Comparison of ENCODE assay signal across 10 mouse cellular contexts in the genomic region with DNA sequence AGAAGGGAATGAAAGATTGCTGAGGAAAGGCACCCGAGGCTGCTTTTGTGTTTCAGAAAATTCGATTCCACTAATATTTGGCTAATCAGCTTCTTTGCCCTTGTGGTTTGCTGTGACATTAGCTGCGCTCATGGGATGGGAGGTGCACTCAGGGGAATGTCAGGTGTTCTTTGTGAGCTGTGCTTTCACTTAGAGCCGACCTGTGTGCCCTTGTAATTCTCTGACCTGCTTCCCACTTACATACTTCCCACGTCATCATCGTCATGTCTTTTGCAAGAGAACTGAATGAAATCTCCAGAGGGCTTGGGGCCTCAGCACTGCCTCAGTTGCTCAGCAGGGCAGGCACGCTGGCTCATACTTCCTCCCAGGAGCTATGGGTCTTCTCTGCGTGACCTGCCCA. TPM values are rescaled to one million over a fixed set of nuclear protein-coding genes. Genes with fewer than 3 reads are reported as not detected.
DNase-seq lines count a peak whose midpoint lies in the region; ATAC-seq lines count a peak whose summit lies in the region.
"Had no signal": no experiment of that assay in that cellular context is flagged by ENCODE, and none has a peak within 500 bp of the region (broad histone marks: within the 10 kb centered on the region; RNA-seq: fewer than 3 reads in every experiment).

No protein-coding gene starts in this region.

- H3K4me2 ChIP-seq in heart, embryonic 14.5 days (ENCODE audit: low read length) = peak overlapping the region; percentile 94
- no peak overlapping the region; the same call in 1 of the 2 replicates for H3K4me2 ChIP-seq in hindbrain, embryonic 11.5 days (replicated peaks; ENCODE audit: low read depth, low read length)

- 44% methylated on average over 8 of the region's 8 CpGs for WGBS in heart, embryonic 14.5 days
- WGBS in hindbrain, embryonic 11.5 days = 73% methylated on average over 8 of the region's 8 CpGs
- 86% methylated on average over 8 of the region's 8 CpGs for WGBS in midbrain, embryonic 10.5 days

- H3K9ac ChIP-seq in heart, embryonic 14.5 days (ENCODE audit: low read length) = peak overlapping the region; percentile 99
- 0 out of 2 replicates have a peak overlapping the region, but pooled peaks have one; percentile 11 for H3K9ac ChIP-seq in hindbrain, embryonic 11.5 days (ENCODE audit: low read depth, low read length)

- peaks cover 47% of the 10 kb centered on the region for H3K36me3 ChIP-seq in heart, embryonic 14.5 days (ENCODE audit: control insufficient read depth, insufficient read depth, low read length)
- H3K36me3 ChIP-seq in hindbrain, embryonic 11.5 days (ENCODE audit: control insufficient read depth, insufficient read depth, low read length) = peaks cover 2% of the 10 kb centered on the region; the same call in 1 of the 2 replicates
- H3K36me3 ChIP-seq in midbrain, embryonic 10.5 days = peaks cover 49% of the 10 kb centered on the region

- peaks cover 23 to 61% of the 10 kb centered on the region in 2 experiments for H3K4me1 ChIP-seq in heart, embryonic 14.5 days (ENCODE audit: control insufficient read depth in 2 of 2, insufficient read depth in 2 of 2, low read length in 2 of 2)
- H3K4me1 ChIP-seq in brown adipose tissue, adult 24 weeks (ENCODE audit: control insufficient read depth, insufficient read depth, insufficient read length, low read length) = peaks cover 9% of the 10 kb centered on the region
- peaks cover 4% of the 10 kb centered on the region; the same call in 1 of the 2 replicates for H3K4me1 ChIP-seq in hindbrain, embryonic 11.5 days (replicated peaks; ENCODE audit: control insufficient read depth, insufficient read depth, low read length)
- peaks cover 42% of the 10 kb centered on the region for H3K4me1 ChIP-seq in midbrain, embryonic 10.5 days

- H3K27me3 ChIP-seq in heart, embryonic 14.5 days (ENCODE audit: control insufficient read depth, insufficient read depth, low read length) = no peaks in the 10 kb centered on the region
- H3K27me3 ChIP-seq in hindbrain, embryonic 11.5 days (ENCODE audit: control insufficient read depth, insufficient read depth, low read length) = no peaks in the 10 kb centered on the region
- H3K27me3 ChIP-seq in midbrain, embryonic 10.5 days (ENCODE audit: low read depth, poor library complexity, severe bottlenecking) = 0 out of 2 replicates have a peak, but pooled peaks cover 9% of the 10 kb centered on the region

- H3K4me3 ChIP-seq in heart, embryonic 14.5 days (ENCODE audit: control insufficient read depth in 1 of 2, insufficient read depth in 1 of 2, low read depth in 1 of 2, low read length in 2 of 2) = peak overlapping the region in 1 of 2 experiments; percentile 95; a peak in 2 of 4 replicates
- H3K4me3 ChIP-seq in brown adipose tissue, adult 24 weeks (ENCODE audit: insufficient read depth, low read depth, low read length) = no peak overlapping the region
- H3K4me3 ChIP-seq in hindbrain, embryonic 11.5 days (ENCODE audit: low read depth, low read length) = no peak overlapping the region
- H3K4me3 ChIP-seq in midbrain, embryonic 10.5 days = peak overlapping the region; percentile 97; the same call in 1 of the 2 replicates

- ATAC-seq in heart, embryonic 14.5 days (ENCODE audit: insufficient number of reproducible peaks, insufficient read depth, low FRiP score, low read depth) = no peak
- no peak for ATAC-seq in hindbrain, embryonic 11.5 days (ENCODE audit: low FRiP score)
- ATAC-seq in monocyte, adult 5-6 weeks (replicated peaks; ENCODE audit: insufficient number of reproducible peaks, low FRiP score, low TSS enrichment, poor library complexity, severe bottlenecking) = no peak

- no peaks in the 10 kb centered on the region for H3K9me3 ChIP-seq in heart, embryonic 14.5 days (ENCODE audit: control insufficient read depth, low read length)
- no peaks in the 10 kb centered on the region for H3K9me3 ChIP-seq in hindbrain, embryonic 11.5 days (ENCODE audit: control insufficient read depth, low read length)
- H3K9me3 ChIP-seq in midbrain, embryonic 10.5 days (replicated peaks) = no peaks in the 10 kb centered on the region

- DNase-seq in heart, adult 18-20 months = no peak
- no peak for DNase-seq in hindbrain, embryonic 11.5 days (ENCODE audit: low spot score)
- DNase-seq in midbrain, embryonic 10.5 days (ENCODE audit: low spot score) = no peak
- no peak for DNase-seq in urinary bladder, adult 18-20 months (ENCODE audit: low spot score in 2 of 2)
- DNase-seq in embryo, embryonic 10.5 days (ENCODE audit: low spot score) = no peak
- DNase-seq: cerebellum, adult 11 months; right cerebral cortex, postnatal 14 days had no signal

- peak overlapping the region; percentile 50 to 62; a peak in 3 of 4 replicates for H3K27ac ChIP-seq in heart, embryonic 14.5 days (replicated peaks in 1 of 2; ENCODE audit: control insufficient read depth in 1 of 2, insufficient read depth in 1 of 2, low read depth in 2 of 2, low read length in 2 of 2)
- peak overlapping the region; percentile 70 for H3K27ac ChIP-seq in brown adipose tissue, adult 24 weeks (replicated peaks; ENCODE audit: low read depth, low read length)
- H3K27ac ChIP-seq in hindbrain, embryonic 11.5 days (ENCODE audit: low read depth, low read length) = no peak overlapping the region
- no peak overlapping the region; the same call in 1 of the 2 replicates for H3K27ac ChIP-seq in midbrain, embryonic 10.5 days (replicated peaks)

RNA-seq across cellular contexts. Expression of a gene that starts 4.0 kb away (rescaled TPM):
- 492 and 510 TPM in 2 replicates for polyA plus RNA-seq in heart, embryonic 14.5 days (2014; fragmentation: Nextera tagmentation; extraction: Ambion mirVana)
- 100 to 1,000 TPM; 371 to 461 TPM for total RNA-seq in heart, adult 18-20 months (2021)
- 98.4 and 102 TPM in 2 replicates for polyA plus RNA-seq in brown adipose tissue, adult 24 weeks (2012; ENCODE audit: insufficient read depth, insufficient read length, missing spikeins)
- 411 and 461 TPM in 2 replicates for polyA plus RNA-seq in hindbrain, embryonic 11.5 days (2014; fragmentation: Nextera tagmentation; extraction: Ambion mirVana)
- 309 and 361 TPM in 2 replicates for polyA plus RNA-seq in midbrain, embryonic 10.5 days (2016; fragmentation: Nextera tagmentation; extraction: Ambion mirVana)
- total RNA-seq in monocyte, adult 5-6 weeks (2017) = 124 to 194 TPM (median 167 TPM) in 3 replicates

RNA-seq across cellular contexts. Expression of a gene that starts 41.4 kb away (rescaled TPM):
- polyA plus RNA-seq in heart, embryonic 14.5 days (2014; fragmentation: Nextera tagmentation; extraction: Ambion mirVana) = 31.5 and 32.3 TPM in 2 replicates
- 100 to 1,000 TPM; 100 to 107 TPM for total RNA-seq in heart, adult 18-20 months (2021)
- polyA plus RNA-seq in brown adipose tissue, adult 24 weeks (2012; ENCODE audit: insufficient read depth, insufficient read length, missing spikeins) = 16.2 and 25.2 TPM in 2 replicates
- polyA plus RNA-seq in hindbrain, embryonic 11.5 days (2014; fragmentation: Nextera tagmentation; extraction: Ambion mirVana) = 12.2 and 12.3 TPM in 2 replicates
- 17.9 and 19.4 TPM in 2 replicates for polyA plus RNA-seq in midbrain, embryonic 10.5 days (2016; fragmentation: Nextera tagmentation; extraction: Ambion mirVana)
- 1.5 to 4.0 TPM (median 1.9 TPM) in 3 replicates for total RNA-seq in monocyte, adult 5-6 weeks (2017)

Comparison
In these comparisons a context has a peak if more than half of its experiments do, and no peak if none do; other contexts are left out.
1. H3K27ac ChIP-seq: peak in heart, embryonic 14.5 days (2 of 2) and brown adipose tissue, adult 24 weeks (single experiment); none in hindbrain, embryonic 11.5 days (single experiment) and midbrain, embryonic 10.5 days (single experiment).